Mouse (Mus musculus) bone marrow macrophage, adult 2 months (primary cell): ENCODE measurements around the gene Adamts3.

Source experiments
- CTCF ChIP-seq: IDR thresholded peaks from 2 replicates; pipeline ENCODE4 v1.5.1; 2012; ENCODE audit warnings: low read depth, mild to moderate bottlenecking, low read length, moderate library complexity
- POLR2A ChIP-seq: IDR thresholded peaks from 2 replicates; pipeline ENCODE4 v1.6.1; 2012; ENCODE audit warnings: mild to moderate bottlenecking, low read depth, low read length, borderline replicate concordance

DNA sequence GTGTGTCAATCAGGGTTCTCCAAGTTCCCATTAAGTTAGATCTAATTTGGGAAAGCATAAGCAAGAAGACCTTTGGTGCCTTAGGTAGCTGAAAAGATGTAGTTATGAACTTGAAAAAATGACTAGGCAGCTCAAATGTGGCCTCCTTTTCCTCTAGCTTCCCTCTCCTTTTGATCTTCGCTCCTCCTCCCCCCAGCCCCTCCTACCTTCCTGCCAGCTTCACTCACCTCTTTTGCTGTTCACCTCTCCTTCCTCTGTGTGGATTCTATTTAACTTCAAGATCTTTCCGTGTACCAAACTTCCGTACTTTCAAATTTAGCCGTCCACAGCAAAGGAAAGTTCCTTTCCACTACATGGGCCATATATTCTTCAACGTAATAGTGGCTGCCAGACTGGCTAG is 17.9 kb upstream of the Adamts3 start:
- no peak for TF ChIP-seq POLR2A
- no peak for TF ChIP-seq CTCF
